Mouse (Mus musculus) intestine, embryonic 16.5 days (tissue): Measurements from ENCODE around the gene Fbxl19. TPM values are rescaled to one million over a fixed set of nuclear protein-coding genes. Genes with fewer than 3 reads are reported as not detected.
"Not testable (repeated sequence)": the region's sequence is repeated elsewhere in the genome, so short reads cannot be mapped to it uniquely, and the experiment has no call there.

Source experiments
- ATAC-seq: fragments of 200-750 bp; cut with Nextera tagmentation; 2 replicates; pipeline ENCODE4 v1.8.0; 2017; ENCODE audit warnings: moderate TSS enrichment, moderate library complexity
- H3K27ac ChIP-seq: fragments of 300-500 bp; sonication (generic); 2 replicates; pipeline ENCODE4 v1.5.1; 2014; ENCODE audit warnings: mild to moderate bottlenecking, low read length
- H3K27me3 ChIP-seq: fragments of 300-500 bp; sonication (generic); replicated peaks from 2 replicates; pipeline ENCODE4 v1.6.1; 2014; ENCODE audit warnings: low read length, control low read depth, mixed read lengths; ENCODE audit not compliant: control insufficient read depth, insufficient read depth
- H3K36me3 ChIP-seq: fragments of 300-500 bp; sonication (generic); 2 replicates; pipeline ENCODE4 v1.6.1; 2014; ENCODE audit warnings: low read length, control low read depth; ENCODE audit not compliant: control insufficient read depth, insufficient read depth
- H3K4me1 ChIP-seq: fragments of 300-500 bp; sonication (generic); 2 replicates; pipeline ENCODE4 v1.6.1; 2014; ENCODE audit warnings: low read length, control low read depth, mixed read lengths; ENCODE audit not compliant: control insufficient read depth, insufficient read depth
- H3K4me2 ChIP-seq: fragments of 300-500 bp; sonication (generic); 2 replicates; pipeline ENCODE4 v1.6.1; 2014; ENCODE audit warnings: low read depth, low read length, control low read depth
- H3K4me3 ChIP-seq: fragments of 300-500 bp; sonication (generic); 2 replicates; pipeline ENCODE4 v1.5.1; 2014; ENCODE audit warnings: mild to moderate bottlenecking, low read length
- H3K9ac ChIP-seq: fragments of 300-500 bp; sonication (generic); 2 replicates; pipeline ENCODE4 v1.6.1; 2014; ENCODE audit warnings: low read depth, low read length
- H3K9me3 ChIP-seq: fragments of 300-500 bp; sonication (generic); 2 replicates; pipeline ENCODE4 v1.6.1; 2016; ENCODE audit warnings: low read length, control low read depth; ENCODE audit not compliant: control insufficient read depth
- WGBS: fragments of 180-500 bp; shearing (Covaris S2); extraction: QIAGEN DNeasy Blood & Tissue Kit; methylation state at CpG from one replicate; pipeline ENCODE4 v1.1.7; 2014; 5-methylcytosine and 5-hydroxymethylcytosine counted together
- polyA plus RNA-seq: library from polyadenylated mRNA; unstranded; fragments of >200 nt; fragmentation: Nextera tagmentation; extraction: Ambion mirVana; gene quantifications from 2 replicates; pipeline ENCODE4 v1.2.1, GENCODE M21; 2015

Fbxl19 gene
- polyA plus RNA-seq, 1 experiment from 2014 or later: 1.9 TPM

DNA sequence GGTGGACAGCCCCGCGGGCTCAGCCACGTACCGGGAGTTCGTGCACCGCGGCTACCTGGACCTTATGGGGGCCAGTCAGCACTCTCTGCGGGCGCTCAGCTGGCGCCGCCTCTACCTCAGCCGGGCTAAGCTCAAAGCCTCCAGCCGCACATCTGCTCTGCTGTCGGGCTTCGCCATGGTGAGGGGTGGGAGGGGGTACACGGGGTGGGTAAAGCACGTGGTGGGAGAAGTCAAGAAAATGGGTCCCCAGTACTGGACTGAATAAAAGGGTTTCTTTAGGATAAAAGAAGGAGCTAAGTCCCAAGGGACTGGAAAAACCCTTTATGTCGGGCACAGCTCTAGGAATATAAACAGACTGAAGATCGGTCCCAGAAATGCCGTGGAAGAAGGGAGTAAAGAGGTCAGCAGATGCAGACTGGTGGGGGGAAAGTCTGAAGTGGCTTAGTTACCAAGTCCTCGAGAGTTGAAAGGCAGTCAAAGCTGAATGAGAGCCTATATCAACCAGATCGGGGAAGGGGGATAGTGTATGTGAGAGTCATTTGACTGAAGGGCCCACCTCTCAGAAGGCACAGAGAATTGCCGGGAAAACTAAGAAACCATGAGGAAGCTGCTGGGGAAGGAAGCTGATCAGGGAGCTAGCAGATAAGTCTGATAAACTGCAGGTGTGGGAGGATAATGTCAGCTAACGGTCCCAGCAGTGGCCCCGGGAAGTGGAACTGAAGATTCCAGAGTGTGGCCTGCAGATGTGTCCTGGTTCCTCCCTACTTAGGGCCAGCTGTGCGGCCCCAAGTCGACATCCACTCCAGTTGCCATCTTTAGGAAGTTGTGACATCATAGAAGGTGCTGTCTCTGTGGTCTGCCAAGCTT lies 25.9 kb downstream of the Fbxl19 start:
- 1% methylated on average over 27 of the region's 27 CpGs for WGBS
- peak overlapping the region; percentile 84 for H3K4me3 ChIP-seq
- ATAC-seq: peak; percentile 41
- H3K9me3 ChIP-seq: no peaks in the 10 kb centered on the region
- H3K4me1 ChIP-seq: peaks cover 17% of the 10 kb centered on the region
- H3K9ac ChIP-seq: peak overlapping the region; percentile 97
- peak overlapping the region; percentile 90 for H3K27ac ChIP-seq
- 0 out of 2 replicates have a peak, but pooled peaks cover 5% of the 10 kb centered on the region for H3K36me3 ChIP-seq
- peak overlapping the region; percentile 74 for H3K4me2 ChIP-seq
- H3K27me3 ChIP-seq: no peaks in the 10 kb centered on the region

DNA sequence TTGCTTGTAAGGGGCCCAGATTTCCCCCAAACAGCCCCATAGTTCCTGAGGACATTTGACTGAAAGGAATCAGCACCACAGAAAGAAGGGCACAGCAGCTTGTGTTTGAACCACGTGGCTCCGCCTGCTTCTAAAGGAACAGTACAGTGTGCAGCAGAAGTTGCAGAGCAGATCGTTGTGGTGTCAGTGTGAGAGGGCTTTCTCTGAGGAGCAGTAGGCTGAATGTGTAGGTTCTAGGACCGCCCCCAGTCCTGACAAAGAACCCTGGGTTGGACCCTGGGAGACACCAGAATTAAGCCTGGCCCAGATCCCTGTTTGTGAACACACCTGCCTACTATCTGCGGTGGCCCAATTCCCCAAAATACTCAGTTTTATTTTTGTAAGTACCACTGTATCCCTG lies 26.9 kb downstream of the Fbxl19 start:
- no peak overlapping the region for H3K9ac ChIP-seq
- H3K4me1 ChIP-seq: peaks cover 17% of the 10 kb centered on the region
- ATAC-seq: no peak
- WGBS: 69% methylated on average over 5 of the region's 5 CpGs
- no peaks in the 10 kb centered on the region for H3K27me3 ChIP-seq
- H3K4me3 ChIP-seq: no peak overlapping the region
- H3K9me3 ChIP-seq: no peaks in the 10 kb centered on the region
- no peak overlapping the region for H3K27ac ChIP-seq
- H3K36me3 ChIP-seq: 0 out of 2 replicates have a peak, but pooled peaks cover 5% of the 10 kb centered on the region
- H3K4me2 ChIP-seq: no peak overlapping the region

DNA sequence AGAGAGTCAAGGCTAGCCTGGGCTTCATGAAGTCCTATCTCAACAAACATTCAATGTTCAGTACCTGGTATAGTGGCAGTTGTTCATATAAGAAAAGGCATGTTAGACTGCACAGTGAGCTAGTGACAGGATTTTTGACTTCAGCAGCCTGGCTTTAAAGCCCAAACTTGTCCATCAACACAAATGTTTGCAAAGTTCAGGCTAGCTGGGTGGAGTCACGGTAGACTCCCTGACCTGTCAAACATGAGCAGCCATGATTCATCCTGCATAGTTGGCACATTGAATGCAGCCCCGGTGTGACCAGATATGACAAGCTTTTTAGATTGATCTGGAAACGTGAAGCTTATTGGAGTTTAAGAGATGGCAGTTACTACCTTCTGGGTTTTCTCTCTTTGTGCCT lies 27.7 kb downstream of the Fbxl19 start:
- Histone ChIP-seq H3K4me2 (no peak overlapping the region), H3K4me1 (peaks cover 17% of the 10 kb centered on the region), H3K36me3 (0 out of 2 replicates have a peak, but pooled peaks cover 5% of the 10 kb centered on the region), H3K27me3 (no peaks in the 10 kb centered on the region), H3K9ac (no peak overlapping the region), H3K4me3 (no peak overlapping the region), H3K27ac (no peak overlapping the region), H3K9me3 (no peaks in the 10 kb centered on the region)
- no peak for ATAC-seq
- WGBS: 50% methylated on average over 3 of the region's 3 CpGs

DNA sequence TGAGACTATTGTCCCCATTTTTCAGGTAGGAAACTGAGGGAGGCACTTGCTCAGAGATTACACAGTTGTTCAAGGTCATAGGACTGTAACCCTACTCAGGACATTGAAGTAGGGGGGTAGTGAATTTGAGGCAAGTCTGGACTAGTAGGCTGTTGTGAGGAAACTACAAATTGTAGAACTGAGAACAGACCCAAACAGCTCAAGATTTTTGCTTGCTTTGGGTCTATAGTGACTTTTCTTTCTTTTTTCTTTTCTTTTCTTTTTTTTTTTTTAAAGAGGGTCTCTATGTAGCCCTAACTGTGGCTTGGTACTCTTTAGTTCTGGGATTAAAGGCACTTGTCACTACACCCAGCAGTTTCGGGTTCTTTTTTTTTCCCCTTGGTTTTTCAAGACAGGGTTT lies 28.2 kb downstream of the Fbxl19 start:
- no peak for ATAC-seq
- H3K9ac ChIP-seq: no peak overlapping the region
- no peak overlapping the region for H3K27ac ChIP-seq
- WGBS: 96% methylated on average over 1 of the region's 1 CpGs
- H3K36me3 ChIP-seq: 0 out of 2 replicates have a peak, but pooled peaks cover 2% of the 10 kb centered on the region
- no peak overlapping the region for H3K4me3 ChIP-seq
- H3K9me3 ChIP-seq: no peaks in the 10 kb centered on the region
- H3K27me3 ChIP-seq: no peaks in the 10 kb centered on the region
- H3K4me2 ChIP-seq: no peak overlapping the region
- H3K4me1 ChIP-seq: peaks cover 17% of the 10 kb centered on the region

DNA sequence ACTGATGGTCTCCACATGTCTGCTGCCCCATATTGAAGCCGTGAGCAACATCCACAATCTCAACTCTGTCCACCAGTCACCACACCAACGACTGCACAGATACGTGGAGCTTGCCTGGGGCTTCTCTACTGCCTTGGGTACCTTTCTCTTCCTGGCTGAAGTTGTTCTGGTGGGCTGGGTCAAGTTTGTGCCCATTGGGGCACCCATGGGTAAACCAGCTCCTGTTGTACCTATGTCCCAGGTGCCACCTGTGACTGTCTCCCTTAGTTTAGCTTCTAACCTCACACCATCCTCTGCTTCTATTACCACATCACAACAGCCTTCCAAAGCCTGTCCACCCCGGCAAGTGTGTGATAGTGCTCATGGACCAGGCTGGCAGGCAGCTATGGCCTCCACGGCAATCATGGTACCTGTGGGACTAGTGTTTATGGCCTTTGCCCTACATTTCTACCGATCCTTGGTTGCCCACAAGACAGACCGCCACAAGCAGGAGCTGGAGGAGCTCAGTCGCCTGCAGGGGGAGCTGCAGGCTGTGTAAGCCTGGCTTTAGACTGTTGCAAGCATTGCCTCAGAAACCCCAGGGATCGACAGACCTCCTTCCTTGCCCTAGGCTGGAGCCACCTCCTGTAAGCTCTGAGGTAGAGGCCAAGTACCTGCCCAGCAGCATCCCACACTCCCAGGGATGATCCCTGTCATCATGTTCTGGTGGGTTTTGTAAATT lies 29.5 kb downstream of the Fbxl19 start:
- H3K4me3 ChIP-seq: no peak overlapping the region

DNA sequence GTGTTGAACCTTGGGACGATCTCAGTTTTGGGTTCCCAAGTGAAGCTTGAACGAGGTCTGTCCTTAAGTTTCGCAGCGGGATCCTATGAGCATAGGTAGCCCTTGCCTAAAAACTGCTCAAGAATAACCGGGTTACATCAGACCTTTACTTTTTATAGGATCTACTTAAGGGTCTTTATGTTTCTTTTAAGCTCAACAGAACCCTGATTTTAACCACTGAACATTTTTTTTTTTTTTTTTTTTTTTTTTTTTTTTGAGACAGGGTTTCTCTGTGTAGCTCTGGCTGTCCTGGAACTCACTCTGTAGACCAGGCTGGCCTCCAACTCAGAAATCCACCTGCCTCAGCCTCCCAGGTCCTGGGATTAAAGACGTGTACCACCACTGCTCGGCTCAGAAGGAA lies 31.5 kb downstream of the Fbxl19 start:
- H3K9me3 ChIP-seq, H3K27me3 ChIP-seq, H3K27ac ChIP-seq, ATAC-seq, H3K36me3 ChIP-seq: not testable (repeated sequence)
- Histone ChIP-seq H3K4me2 (peak overlapping the region; percentile 49), H3K9ac (peak overlapping the region; percentile 95), H3K4me1 (peaks cover 18% of the 10 kb centered on the region), H3K4me3 (peak overlapping the region; percentile 84)
- 77% methylated on average over 7 of the region's 7 CpGs for WGBS

More for the DNA sequence above, 29.5 kb downstream of the Fbxl19 start:
- peaks cover 21% of the 10 kb centered on the region for H3K4me1 ChIP-seq
- H3K9me3 ChIP-seq: no peaks in the 10 kb centered on the region
- H3K36me3 ChIP-seq: no peaks in the 10 kb centered on the region
- no peaks in the 10 kb centered on the region for H3K27me3 ChIP-seq
- H3K4me2 ChIP-seq: no peak overlapping the region
- 38% methylated on average over 9 of the region's 9 CpGs for WGBS
- H3K9ac ChIP-seq: no peak overlapping the region
- H3K27ac ChIP-seq: no peak overlapping the region
- ATAC-seq: no peak

DNA sequence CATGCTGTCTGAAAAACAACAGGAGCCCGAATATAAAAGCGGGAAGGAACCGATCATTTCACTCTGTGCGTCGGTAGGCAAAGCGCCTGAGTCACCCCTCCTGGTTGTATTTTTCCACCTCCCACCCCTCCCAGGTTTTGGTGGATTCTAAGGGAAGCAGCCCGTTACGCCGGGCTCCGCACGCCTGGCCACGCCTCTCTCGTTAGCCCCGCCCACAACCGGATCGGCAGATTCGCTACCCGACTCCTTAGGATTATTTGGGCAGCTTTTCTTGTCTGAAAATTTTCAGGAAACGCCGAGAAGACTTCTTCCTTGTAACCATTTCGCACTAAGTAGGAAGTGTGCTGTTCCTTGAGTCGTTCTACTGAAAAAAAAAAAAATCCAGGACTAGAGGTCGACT lies 32.1 kb downstream of the Fbxl19 start, which contains the start of gene Setd1a:
Setd1a (plus strand) TSS at position 245 of the 400 bp plus-strand sequence.
- under 1% methylated on average over 23 of the region's 23 CpGs for WGBS
- Histone ChIP-seq H3K4me3 (peak within 1 kb of the TSS; percentile 84), H3K4me1 (peaks cover 12% of the 10 kb centered on the region), H3K27ac (peak within 1 kb of the TSS; percentile 98), H3K36me3 (0 out of 2 replicates have a peak, but pooled peaks cover 4% of the 10 kb centered on the region), H3K27me3 (no peaks in the 10 kb centered on the region), H3K9ac (peak within 1 kb of the TSS; percentile 95), H3K4me2 (peak within 1 kb of the TSS; percentile 89), H3K9me3 (no peaks in the 10 kb centered on the region)
- ATAC-seq: peak; percentile 62

DNA sequence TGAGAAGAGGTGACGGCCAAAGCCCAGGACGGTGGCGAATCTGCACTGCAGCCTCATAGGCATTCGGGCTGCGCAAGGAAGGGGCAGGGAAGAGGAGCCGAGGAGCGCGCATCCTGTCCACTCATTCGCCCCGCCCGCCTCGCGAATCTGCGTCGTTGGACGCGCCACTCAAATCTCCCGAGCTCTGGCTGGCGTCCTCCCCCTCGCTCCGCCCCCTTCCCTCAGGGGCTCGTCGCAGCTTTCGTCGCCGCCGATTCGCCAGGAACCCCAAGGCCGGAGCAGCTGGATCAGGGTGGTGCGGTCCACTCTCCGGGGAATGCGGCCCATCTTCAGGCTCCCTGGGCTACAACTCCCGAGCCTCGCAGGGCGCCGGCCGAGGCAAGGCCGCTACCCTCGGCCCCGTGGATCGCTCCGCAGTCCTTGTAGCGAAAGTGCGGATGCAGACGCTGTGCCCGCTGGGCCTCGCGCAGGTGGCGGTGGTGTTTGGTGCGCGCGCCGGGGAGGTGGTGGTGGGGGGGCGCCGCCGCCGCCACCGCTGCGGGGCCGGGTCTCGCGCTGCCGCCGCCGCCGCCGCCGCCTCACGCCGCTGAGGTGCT lies 32.6 kb downstream of the Fbxl19 start:
- no peaks in the 10 kb centered on the region for H3K9me3 ChIP-seq
- H3K9ac ChIP-seq: peak overlapping the region; percentile 95
- H3K4me1 ChIP-seq: peaks cover 11% of the 10 kb centered on the region
- H3K4me3 ChIP-seq: peak overlapping the region; percentile 84
- peak overlapping the region; percentile 98 for H3K27ac ChIP-seq
- no peaks in the 10 kb centered on the region for H3K27me3 ChIP-seq
- peak; percentile 95 for ATAC-seq
- 0 out of 2 replicates have a peak, but pooled peaks cover 4% of the 10 kb centered on the region for H3K36me3 ChIP-seq
- WGBS: under 1% methylated on average over 57 of the region's 70 CpGs
- H3K4me2 ChIP-seq: peak overlapping the region; percentile 49
